Mouse (Mus musculus) testis, adult 2 months (tissue): ENCODE measurements around the gene Slc39a13.

Source experiments
- CTCF ChIP-seq: fragments of 200-500 bp; IDR thresholded peaks from 2 replicates; pipeline ENCODE4 v1.5.1; 2012; ENCODE audit warnings: low read depth, mild to moderate bottlenecking, inconsistent platforms, low read length, moderate library complexity; ENCODE audit not compliant: control insufficient read depth, insufficient read depth, insufficient replicate concordance
- POLR2A ChIP-seq: fragments of 200-500 bp; IDR thresholded peaks from 2 replicates; pipeline ENCODE4 v1.6.1; 2012; ENCODE audit warnings: low read depth, mild to moderate bottlenecking, inconsistent platforms, low read length, moderate library complexity; ENCODE audit not compliant: control insufficient read depth

DNA sequence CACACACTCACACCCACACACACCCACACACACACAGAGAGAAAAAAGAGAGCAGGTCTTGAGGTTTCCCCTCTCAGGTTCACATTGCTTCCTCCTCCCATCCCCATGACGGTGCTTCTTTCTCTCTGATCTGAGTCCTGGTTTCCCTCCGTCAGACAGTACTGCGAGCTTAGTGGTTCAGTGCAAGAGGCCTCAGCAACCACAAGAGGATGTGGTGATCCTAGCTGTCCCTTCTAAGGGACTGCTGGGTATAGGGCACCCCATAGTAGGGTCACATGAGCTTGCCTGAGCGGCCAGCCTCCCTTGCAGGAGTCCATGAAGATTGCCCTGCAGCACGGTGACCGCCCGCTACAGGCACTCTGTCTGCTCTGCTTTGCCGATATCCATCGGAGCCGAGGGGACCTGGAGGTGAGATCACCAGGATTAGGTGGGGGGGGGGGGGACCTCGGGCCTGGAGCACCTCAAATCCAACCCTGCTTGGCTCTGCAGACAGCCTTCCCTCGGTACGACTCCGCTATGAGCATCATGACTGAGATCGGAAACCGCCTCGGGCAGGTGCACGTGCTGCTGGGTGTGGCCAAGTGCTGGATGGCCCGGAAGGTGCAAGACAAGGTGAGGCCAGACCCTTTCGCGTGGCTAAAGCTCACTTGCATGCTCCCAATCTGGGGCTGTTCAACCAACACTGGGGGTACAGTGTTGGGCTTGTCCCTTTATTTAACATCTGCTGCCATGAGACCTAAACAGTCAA is 27.4 kb downstream of the Slc39a13 start:
- TF ChIP-seq CTCF (no peak), POLR2A (0 out of 2 replicates have a peak, but pooled peaks have one; percentile 14)
